Mouse (Mus musculus): ENCODE measurements at regions not wholly inside any gene's neighbourhood (a gene's known extent, or its start where the extent isn't known, plus 50 kb on each side); places are given as distances from the start of the nearest gene placed in this dataset.

DNA sequence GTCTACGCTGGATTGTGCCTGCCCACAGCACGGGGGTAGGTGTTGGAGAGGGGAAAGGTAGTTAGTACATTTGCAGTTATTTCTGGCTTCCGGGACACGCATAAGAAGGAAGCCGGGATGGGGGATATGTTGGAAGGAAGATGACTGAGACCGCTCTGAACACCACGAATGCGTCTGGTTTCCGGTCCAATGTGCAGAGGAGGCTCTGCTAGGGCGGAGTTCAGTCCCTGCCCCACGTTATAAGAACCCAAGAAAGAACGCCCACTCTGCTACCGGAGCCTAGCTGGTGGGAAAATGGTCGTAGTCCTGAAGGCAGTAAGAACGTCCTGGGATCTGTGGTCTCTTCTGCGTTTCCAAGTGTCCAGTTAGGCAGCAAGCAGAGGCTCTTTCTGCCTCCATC is 104.1 kb downstream of the Sox9 start:
- DNase-seq (ENCODE audit: low read depth, low spot score): no peak

DNA sequence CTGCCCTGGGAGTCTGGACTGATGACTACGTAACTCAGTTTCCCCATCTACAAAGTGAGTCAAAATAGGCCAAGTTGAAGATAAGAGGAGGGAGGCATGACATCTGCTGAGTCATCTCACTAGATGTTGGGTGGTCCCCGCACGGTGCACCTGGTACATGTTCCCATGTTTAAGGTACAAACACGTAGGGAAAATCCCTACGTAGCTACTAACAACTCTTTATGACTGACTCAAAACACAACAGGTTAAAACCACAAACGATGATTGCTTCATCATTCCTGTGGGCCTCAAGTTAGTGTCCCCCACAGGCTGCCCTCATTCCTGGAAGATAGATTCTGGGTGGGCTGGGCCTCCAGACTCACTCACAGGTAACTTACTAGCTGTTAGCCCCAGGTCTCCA is 107.7 kb downstream of the Sox9 start:
- no peak for DNase-seq (ENCODE audit: low read depth, low spot score)

DNA sequence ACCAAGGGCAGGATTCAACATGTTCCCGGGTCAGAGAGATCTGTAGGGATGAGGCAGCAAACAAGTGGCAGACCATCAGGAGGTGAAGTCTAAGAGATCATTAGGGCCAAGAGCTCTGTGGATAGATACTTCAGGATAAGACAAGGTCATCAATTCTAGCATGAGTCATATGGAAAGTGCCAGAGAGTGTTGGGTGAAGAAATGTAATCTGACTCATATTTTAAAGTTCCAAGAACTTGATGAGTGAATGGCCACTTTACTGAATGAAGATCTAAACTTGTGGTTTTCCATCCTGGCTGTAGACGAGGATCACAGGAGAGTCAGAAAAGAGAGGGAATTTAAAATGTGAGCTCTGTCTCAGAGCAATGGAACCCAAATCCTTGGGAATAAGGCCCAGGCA is 115.6 kb downstream of the Sox9 start:
- no peak for DNase-seq (ENCODE audit: low read depth, low spot score)

DNA sequence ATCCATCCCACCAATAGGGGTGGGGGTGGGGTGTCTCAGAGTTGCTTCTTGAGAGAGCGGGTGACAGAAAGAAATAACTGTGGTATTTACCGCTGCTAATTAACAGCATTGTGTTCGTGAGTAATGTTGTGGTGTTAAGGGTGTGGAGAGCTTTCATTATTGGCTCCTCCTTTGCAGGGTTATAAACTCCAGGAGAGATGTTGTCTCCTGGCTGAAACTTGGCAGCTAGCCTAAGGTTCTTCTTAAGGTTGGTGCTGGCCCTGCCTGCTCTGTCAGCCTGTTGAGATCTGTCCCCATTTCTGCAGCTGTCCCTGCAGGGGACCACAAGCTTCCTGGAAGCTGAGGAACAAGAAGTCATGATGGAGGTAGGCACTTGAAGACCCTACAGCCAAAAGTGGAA is 120.6 kb downstream of the Sox9 start:
- no peak for DNase-seq (ENCODE audit: low read depth, low spot score)

DNA sequence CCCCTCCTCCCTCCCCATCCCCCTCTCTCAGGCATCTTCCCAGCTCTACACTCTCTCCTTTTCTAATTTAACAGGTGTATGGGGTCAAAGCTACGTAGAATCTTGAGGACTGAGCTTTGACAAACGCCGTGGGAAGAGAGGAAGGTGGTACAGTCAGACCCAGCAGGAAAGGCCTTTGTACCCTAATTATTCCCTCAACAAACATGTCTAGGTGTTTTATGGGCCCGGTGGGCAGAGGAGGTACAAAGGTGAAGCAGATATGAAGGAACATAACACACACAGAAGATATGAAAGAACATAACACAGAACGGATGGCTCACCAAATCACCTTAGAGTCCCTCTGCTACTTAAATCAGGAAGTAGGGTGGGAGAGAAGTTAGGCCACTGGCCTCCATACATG is 128.3 kb downstream of the Sox9 start:
- DNase-seq (ENCODE audit: low read depth, low spot score): no peak

DNA sequence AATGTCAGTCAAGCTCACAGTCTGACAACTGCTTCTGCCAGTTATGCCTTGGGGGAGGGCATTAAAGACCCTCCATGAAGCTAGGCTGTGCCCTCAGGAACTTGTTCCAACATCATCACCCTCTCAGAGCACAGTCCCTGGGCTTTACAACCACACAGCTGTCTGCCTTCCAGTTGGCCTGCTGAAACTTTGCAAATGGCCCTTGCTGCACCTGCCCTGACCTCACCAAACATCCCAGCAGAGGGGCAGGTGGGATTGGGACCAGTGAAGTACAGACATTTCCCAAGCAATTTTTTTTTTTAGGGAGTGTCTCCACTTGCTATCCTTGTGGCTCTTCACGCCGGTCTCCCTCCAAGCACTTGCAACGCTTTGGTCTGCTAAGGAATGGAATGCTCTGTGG is 130.9 kb downstream of the Sox9 start:
- DNase-seq (ENCODE audit: low read depth, low spot score): no peak

DNA sequence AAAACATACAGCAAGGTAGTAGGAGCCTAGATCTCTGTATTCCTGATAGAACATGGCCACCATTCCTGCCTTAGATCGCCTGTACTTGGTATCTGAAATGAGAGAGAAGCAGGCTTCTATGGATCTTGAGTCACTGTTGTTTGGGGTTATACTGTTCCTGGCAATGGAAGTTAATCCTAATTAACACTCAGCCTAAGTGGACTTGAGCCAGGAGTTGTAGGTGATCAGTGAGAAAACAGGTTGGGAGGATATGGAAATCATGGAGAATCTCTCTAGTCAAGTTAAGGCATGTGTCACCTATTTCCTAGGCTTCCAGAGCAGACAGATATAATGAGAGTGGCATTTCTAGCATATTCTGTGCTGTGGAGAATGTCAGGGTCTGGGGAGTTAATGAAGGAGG is 134.9 kb downstream of the Sox9 start:
- DNase-seq (ENCODE audit: low read depth, low spot score): no peak

DNA sequence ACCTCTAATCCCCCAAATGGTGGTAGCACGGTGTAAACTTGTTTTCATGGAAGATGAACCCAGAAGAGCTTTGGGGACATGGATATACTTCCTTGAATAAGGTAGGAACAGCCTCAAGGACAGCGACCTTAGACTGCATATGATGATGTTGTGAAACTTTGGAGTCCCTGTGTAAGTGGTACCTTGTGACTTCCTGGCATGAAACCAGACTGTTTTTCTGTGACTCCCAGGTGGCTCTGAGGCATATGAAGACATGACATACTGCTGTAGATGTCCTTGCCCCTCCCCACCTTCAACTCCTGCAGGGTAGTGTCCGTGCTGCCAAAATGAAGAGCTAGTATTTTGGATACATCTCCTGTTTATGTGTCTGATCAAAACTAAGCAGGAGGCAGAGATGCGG is 138.1 kb downstream of the Sox9 start:
- no peak for DNase-seq (ENCODE audit: low read depth, low spot score)

DNA sequence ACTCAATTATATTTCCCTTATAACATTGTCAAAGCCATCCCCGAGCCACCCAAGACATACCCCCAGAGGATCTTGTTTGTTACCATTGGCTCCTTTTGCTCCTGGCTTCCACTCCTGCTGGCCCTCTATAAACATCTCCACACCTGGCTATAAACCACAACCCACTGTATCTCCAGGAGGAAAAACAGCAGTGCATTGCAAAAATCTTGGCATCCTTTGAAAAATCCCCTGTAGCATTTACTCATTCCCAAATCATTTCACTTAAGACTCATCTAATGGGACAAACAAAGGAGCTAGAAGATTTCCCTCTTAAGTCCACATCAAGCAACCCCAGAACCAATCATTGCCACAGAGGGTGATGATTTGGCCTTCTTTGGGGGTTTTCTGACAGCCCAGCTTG is 142.6 kb downstream of the Sox9 start:
- DNase-seq (ENCODE audit: low read depth, low spot score): no peak

DNA sequence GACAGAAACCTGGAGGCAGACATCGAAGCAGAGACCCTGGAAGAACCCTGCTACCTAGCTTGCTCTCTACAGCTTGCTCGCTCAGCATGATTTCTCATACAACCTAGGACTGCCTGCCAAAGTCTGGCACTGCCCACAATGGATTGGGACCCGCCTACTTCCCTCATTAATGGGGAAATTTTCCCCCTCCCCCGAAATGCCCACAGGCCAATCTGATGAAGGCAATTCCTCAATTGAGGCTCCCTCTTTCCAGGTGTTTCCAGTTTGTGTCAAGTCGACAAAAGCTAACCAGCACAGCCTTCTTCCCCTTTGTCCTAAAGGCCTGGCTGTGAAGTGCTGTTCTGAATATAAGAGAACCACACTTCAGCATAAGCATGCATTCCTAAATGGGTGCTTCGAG is 143.1 kb downstream of the Sox9 start:
- DNase-seq (ENCODE audit: low read depth, low spot score): no peak

DNA sequence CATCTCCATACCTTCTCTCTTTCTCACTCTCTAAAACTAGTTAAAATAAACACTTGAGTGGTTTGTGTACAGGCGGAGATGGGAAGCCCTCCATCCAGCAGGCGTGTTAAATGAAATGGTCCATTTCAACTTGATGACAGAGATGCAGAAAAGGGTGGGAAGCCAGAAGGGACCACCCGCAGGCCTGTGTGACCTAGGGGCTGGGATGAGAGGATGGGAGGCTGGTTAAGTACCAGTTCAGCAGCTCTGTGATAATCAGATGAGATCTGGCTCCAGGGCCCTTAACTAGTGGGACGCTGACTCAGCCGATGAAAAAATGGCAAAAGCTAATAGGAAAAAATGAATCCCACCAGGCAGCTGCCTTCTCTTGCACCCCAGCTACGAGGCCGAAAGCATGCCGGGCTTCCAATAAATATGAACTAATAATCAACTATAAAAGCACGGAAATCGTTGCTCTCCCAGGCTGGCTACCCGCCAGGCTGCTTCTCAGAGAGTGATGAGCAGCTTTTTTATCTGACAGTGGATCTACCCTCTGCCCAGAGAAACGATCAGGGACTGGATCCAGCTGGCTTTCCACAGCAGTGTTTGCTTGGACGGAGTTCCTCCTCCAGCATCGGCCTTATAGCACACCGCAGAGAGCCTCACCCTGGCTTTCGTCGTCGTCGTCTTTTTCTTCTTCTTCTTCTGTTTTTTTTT is 144.5 kb downstream of the Sox9 start:
- DNase-seq (ENCODE audit: low read depth, low spot score): no peak

DNA sequence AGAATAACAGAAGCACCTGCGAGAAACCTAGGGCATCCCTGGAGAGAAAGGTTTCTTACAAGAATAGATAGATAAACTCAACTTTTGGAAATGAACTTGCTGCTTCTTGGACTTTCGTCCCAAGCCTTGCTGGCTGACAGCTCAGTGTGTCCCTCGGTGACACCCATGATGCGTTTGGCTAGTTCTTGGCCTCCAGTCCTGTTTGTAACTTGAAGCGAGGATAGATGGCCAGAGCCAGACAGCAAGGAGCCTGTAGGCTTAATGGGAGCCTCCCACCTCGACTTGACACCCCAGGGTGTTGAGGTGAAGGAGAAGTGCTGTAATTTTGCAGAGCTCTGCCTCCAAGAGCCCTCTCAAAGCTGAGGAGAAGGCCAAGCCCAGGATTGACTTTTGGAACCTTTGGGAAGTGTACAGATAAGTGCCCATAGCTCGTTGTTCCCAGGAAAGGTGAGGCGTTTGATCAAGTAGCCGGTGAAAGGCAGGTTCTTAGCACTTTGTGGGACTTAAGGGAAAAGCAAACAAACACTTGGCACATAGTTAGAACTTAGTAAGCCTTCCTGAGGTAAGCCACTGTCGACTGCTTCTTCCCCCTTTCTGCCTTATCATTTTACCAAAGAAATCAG is 148.3 kb downstream of the Sox9 start:
- no peak for DNase-seq (ENCODE audit: low read depth, low spot score)

DNA sequence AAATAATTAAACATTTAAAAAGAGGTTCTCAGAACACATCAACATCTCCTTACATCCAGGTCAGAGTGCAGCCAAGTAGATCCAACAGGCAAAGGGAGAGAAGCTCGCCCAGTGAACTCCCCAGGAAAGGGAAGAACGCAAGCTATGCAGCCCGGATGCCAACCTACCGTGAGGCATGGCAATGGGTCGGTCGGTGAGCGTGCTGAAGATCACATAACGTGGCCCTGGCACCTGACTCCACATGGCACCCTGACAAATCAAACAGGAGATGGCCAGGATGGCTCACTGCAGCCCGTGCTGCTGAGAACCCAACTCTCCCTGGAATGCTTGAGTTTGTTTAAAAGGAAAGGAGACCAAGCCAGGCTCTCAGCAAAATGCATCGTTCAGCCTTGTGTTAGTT is 156.0 kb downstream of the Sox9 start:
- no peak for DNase-seq (ENCODE audit: low read depth, low spot score)

DNA sequence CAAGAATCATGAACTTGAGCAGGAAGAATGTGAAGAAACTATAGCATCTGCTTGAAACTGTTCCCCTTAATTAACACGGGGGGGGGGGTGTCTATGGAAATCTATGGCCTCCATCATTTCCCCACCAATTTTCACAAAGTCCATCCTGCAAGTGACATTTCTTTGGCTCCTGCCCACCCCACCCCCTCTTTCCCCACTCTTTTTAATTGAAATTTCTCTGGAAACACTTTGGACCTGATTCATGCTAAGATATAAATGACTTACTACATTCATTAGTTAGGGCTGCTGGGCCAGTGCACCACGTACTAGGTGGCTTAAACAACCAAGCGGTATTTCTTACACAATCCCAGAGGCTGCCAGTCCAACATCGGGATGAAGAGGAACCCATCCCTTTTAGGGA is 169.4 kb downstream of the Sox9 start:
- DNase-seq (ENCODE audit: low read depth, low spot score): no peak

DNA sequence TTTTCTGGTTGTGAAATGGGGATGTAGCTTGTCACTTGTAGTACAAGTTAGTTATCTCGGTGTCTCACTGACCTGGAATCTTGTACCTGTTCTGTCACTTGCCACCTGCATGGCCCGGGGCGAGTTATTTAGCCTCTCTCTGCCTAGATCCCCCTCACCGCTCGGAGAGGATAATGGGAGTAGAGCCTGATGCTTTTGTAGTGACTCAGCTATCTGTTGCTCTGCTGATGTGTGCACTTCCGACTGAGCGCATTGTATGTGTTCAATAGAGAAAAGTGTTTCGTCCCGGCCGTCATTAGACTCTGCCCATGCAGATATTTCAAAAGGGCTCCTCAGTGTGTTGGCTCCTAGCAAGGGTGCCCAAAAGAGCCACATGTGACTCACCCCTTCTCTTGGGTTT is 170.3 kb downstream of the Sox9 start:
- no peak for DNase-seq (ENCODE audit: low read depth, low spot score)

DNA sequence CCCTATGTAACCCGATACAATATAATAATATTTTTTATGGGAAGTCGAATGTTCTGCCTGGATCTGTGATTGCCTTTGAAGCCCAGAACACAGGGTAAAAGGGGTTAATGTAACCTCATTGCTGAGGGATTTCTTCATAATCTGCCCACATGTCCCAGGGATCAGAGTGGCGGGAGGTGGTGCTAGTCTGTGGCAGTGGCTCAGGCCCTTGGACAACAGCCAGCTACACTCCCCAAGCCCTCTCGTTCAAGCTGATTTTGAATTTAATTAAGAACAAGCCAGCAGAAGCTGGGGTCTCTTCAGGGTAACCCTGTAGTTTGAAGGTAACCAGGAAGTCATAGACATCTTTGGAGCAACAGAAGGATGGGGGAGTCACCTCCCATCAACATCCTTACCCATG is 171.5 kb downstream of the Sox9 start:
- DNase-seq (ENCODE audit: low read depth, low spot score): no peak

DNA sequence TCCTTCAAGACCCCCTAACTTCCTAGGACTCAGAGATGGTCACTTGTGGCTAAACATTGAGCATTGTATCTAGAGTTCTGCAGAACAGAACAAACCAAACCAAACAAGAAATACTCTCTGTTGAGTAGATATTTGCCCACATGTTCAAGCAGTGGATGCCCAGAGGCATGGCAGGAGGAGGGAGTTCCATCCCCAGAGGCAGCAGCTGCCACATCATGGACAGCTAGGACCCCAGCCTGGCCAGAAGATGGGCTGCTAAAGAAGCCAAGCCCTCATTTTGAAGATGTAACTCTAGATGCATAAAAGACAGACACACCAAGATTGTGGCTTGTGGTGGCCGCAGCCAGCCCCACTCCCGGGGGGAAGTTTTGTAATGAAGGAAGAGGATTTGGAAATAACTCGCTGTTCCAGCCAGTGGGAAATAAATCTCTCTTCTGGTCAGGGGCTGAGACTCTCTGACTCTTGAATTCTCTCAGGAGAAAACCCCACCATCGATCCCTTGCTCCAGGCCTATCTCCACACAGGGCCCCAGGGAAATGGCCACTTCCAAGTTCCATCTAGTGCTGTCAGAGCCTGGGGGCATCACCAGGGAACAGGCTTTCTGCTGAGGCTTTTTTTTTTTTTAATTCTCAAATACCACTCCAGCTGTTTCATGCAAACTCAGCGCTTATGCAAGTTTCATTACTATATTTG is 174.9 kb downstream of the Sox9 start:
- DNase-seq (ENCODE audit: low read depth, low spot score): no peak

DNA sequence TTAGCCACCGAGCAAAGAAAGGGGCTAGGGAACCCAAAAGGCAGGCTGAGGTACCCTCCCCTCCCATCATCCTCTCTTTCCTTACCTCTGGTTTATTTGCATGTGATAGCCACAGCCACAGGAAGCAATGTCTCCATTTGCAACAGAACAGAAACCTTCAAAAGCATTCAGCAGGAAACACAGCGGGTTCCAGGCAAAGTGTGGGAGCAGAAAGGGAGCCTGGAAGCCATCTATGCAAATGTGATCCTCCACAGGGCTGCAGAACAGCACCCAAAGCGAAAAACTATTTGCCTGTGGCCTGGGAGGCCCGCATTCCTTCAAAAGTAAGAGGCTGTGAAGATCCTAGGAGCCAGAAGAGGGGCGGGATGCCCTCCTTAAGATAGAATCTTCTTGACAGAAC is 177.6 kb downstream of the Sox9 start:
- DNase-seq (ENCODE audit: low read depth, low spot score): no peak

DNA sequence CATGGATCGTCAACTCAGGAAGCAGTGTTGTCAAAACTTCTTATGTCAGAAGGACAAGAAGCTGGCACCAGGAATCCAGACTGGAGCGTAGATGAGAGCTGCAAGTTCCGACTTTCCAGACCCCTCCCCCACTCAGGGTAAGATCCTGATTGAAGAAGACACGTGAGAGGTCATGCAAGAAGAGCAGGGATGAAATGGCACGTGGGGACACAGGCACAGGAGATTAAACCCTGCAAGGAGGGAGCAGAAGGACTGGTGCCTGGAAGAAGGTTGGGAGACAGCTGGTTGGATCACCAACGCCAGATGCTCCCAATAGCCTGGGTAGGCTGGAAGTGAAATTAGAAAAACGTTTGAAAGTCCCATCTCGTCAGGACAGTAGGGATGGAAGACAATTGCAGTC is 191.3 kb downstream of the Sox9 start:
- no peak for DNase-seq (ENCODE audit: low read depth, low spot score)

DNA sequence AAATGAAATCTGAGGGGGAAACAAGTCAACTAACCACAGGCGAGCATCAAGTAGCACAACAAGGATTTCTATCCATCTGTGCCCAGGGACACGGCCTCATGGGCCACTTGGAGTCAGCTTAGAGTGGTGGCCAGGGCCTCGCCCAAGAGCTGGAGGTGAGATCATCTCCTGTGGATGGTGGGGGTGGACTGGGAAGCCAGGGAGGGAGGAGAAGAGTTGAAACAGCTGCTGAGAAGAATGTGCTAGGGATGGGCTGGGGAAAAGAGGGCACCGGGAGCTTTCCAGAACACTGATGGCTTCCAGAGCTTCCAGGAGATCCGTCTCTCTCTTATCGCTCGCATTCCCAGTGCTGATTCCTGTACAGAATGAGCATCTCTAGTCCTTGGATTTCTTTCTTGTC is 192.9 kb downstream of the Sox9 start:
- no peak for DNase-seq (ENCODE audit: low read depth, low spot score)

DNA sequence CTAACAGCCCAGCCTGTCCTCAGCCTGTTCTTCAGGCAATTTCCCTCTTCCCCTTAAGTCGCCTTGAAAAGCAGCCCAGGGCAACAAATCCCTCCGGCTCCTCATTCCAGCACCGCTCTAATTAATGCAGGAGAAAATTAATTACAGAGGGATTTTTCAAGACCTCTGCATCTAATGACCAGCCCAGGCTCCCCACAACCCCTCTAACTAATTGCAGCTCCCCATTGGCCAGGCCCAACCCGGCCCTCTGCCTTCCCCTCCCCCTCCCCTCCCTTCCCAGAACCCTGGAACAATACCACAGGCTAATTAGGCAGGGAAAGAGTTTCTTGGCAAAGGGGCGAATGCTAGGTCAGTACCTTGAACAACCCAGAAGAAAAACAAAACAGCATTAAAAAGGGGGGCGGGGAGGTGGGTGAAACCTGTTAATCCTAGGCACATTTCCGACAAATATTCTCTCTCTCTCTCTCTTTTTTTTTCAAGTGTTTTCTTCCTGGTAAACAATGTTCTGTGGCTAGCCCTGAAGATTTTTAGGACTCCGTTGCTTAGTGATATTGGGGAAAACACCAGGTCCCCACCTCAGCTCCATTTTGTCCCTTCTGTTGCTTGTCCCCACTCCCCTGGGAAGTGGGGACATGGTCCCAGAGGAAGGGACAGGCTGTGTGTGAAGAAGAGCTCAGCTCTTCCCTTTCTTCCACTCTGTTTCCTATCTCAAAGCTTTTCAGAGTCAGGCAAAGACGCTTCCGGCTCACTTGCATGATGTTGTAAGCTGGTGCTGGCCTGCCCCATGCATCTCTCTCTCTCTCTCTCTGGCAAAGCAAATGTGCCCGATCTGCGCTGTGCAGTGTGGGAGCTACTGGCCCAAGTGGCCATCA is 195.1 kb downstream of the Sox9 start:
- DNase-seq (ENCODE audit: low read depth, low spot score): no peak

DNA sequence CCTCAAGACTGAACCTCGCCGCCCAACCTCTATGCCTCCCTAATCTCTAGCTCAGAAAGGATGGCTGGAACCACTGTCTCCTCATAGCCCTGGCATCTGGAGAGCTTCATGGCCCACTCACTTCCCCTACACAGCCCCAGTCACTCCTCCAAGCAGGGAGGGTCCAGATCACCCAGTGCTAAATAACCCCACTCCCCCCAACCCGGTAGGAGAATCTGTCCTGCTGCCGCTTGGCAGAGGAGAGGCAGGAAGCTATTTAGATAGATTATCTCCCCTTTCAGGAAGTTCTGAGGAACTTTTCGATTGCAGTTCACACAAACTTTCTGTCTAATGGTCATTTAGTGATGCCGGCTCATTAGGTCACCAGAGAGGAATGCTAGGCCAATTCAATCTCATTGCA is 196.9 kb downstream of the Sox9 start:
- no peak for DNase-seq (ENCODE audit: low read depth, low spot score)
